Comparison of ENCODE assay signal across 23 mouse cellular contexts in the genomic region with DNA sequence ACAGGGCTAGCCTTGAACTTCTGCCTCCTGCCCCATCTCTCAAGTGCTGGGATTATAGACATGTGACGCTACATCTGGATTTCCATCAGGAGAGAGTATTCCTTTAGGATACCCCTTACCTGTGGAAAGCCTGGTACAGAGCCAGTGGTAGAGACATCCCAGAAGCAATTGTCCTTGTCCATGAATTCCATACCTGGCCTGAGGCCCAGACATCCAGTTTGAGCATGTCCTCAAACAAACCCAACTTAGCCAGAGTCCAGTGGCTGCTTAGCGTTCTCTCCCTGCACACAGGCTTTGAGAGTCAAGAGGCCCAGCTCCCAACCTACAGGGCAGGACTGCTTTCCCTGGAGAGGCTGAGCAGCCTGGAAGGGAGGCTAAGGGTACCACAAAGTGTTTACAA. TPM values are rescaled to one million over a fixed set of nuclear protein-coding genes. Genes with fewer than 3 reads are reported as not detected.
DNase-seq lines count a peak whose midpoint lies in the region; TF ChIP-seq lines count a peak whose summit lies in the region.
"Had no signal": no experiment of that assay in that cellular context is flagged by ENCODE, and none has a peak within 500 bp of the region (broad histone marks: within the 10 kb centered on the region; RNA-seq: fewer than 3 reads in every experiment).

No protein-coding gene starts in this region.

- intact Hi-C loops in heart, postnatal 25 days (cut with DNase I): no loop called here

- H3K36me3 ChIP-seq in kidney, adult 2 months (ENCODE audit: control insufficient read depth, insufficient read depth, low read length): no peaks in the 10 kb centered on the region
- H3K36me3 ChIP-seq: embryonic facial prominence, embryonic 10.5 days; embryonic facial prominence, embryonic 15.5 days; heart, embryonic 15.5 days; hindbrain, embryonic 15.5 days; limb, embryonic 13.5 days; lung, embryonic 15.5 days; stomach, embryonic 15.5 days had no signal

- no peaks in the 10 kb centered on the region for H3K27me3 ChIP-seq in kidney, adult 2 months (replicated peaks; ENCODE audit: control insufficient read depth, insufficient read depth, low read length)
- H3K27me3 ChIP-seq: embryonic facial prominence, embryonic 15.5 days; forebrain, embryonic 13.5 days; heart, embryonic 15.5 days; hindbrain, embryonic 15.5 days; limb, embryonic 13.5 days; lung, embryonic 15.5 days; Patski; stomach, embryonic 15.5 days had no signal

- H3K4me3 ChIP-seq in kidney, adult 2 months (ENCODE audit: insufficient read depth, low read depth, low read length): no peak overlapping the region
- no peak overlapping the region for H3K4me3 ChIP-seq in layer of hippocampus, adult 2 months
- H3K4me3 ChIP-seq: embryonic facial prominence, embryonic 10.5 days; embryonic facial prominence, embryonic 15.5 days; forebrain, embryonic 13.5 days; heart, embryonic 15.5 days; hindbrain, embryonic 15.5 days; limb, embryonic 13.5 days; lung, embryonic 15.5 days; stomach, embryonic 15.5 days had no signal

- 67% methylated on average over 2 of the region's 2 CpGs for WGBS in kidney, adult 2 months

- no peak overlapping the region for H3K27ac ChIP-seq in kidney, adult 2 months (ENCODE audit: insufficient read depth, low read depth, low read length)
- peak overlapping the region; percentile 43 for H3K27ac ChIP-seq in layer of hippocampus, adult 2 months
- H3K27ac ChIP-seq: embryonic facial prominence, embryonic 10.5 days; embryonic facial prominence, embryonic 15.5 days; forebrain, embryonic 13.5 days; heart, embryonic 15.5 days; hindbrain, embryonic 15.5 days; limb, embryonic 13.5 days; lung, embryonic 15.5 days; stomach, embryonic 15.5 days had no signal

- TF ChIP-seq CTCF in kidney, adult 2 months (conservative IDR thresholded peaks at IDR 0.05; ENCODE audit: insufficient read depth, insufficient read length, low read depth, low read length): no peak
- TF ChIP-seq CTCF in layer of hippocampus, adult 2 months (conservative IDR thresholded peaks at IDR 0.05): no peak

- DNase-seq in heart, adult 11 months: peak; percentile 92
- no peak for DNase-seq in heart, postnatal 25 days (ENCODE audit: low spot score)
- peak; percentile 73 for DNase-seq in kidney, adult 2 months
- DNase-seq in kidney, postnatal 10 days: no peak
- DNase-seq in layer of hippocampus, adult 2 months (ENCODE audit: low spot score in 2 of 2): no peak
- DNase-seq in layer of hippocampus, postnatal 36 days: no peak
- no peak for DNase-seq in lung, postnatal 4 days
- DNase-seq: adrenal gland, postnatal 25 days; cerebellum, adult 11-12 months; cerebellum, postnatal 10 days; gastrocnemius, postnatal 14 days; layer of hippocampus, adult 9-11 months; right cerebral cortex, postnatal 25 days had no signal

- peaks cover 28% of the 10 kb centered on the region for H3K4me1 ChIP-seq in kidney, adult 2 months (ENCODE audit: control insufficient read depth, insufficient read depth, low read length)
- H3K4me1 ChIP-seq: forebrain, embryonic 13.5 days; limb, embryonic 13.5 days; lung, embryonic 15.5 days; stomach, embryonic 15.5 days had no signal

- TF ChIP-seq POLR2A in kidney, adult 2 months (IDR thresholded peaks at IDR 0.05; ENCODE audit: low read depth, low read length): no peak

RNA-seq across cellular contexts. Expression of gene Mapt, which starts 25.0 kb away (rescaled TPM):
- 10 to 100 TPM; 67.0 to 70.7 TPM for total RNA-seq in heart, postnatal 25 days (2021)
- 49.8 and 53.4 TPM in 2 replicates for polyA plus RNA-seq in kidney, adult 2 months (2012; rRNA removed)
- 100 to 1,000 TPM; 312 to 318 TPM for total RNA-seq in layer of hippocampus, adult 2 months (2021)
- 100 to 1,000 TPM; 310 to 316 TPM for total RNA-seq in layer of hippocampus, postnatal 36 days (2021)
- total RNA-seq: hematopoietic stem cell, adult 5-6 weeks had no signal

Comparison
In these comparisons a context has a peak if more than half of its experiments do, and no peak if none do; other contexts are left out.
1. DNase-seq: peak in heart, adult 11 months (single experiment) and kidney, adult 2 months (single experiment); none in heart, postnatal 25 days (single experiment), kidney, postnatal 10 days (single experiment), layer of hippocampus, adult 2 months (0 of 2), layer of hippocampus, postnatal 36 days (0 of 2) and lung, postnatal 4 days (0 of 2).
2. RNA of gene Mapt, which starts 25.0 kb away (total RNA-seq): 312 to 318 TPM in layer of hippocampus, adult 2 months and 310 to 316 TPM in layer of hippocampus, postnatal 36 days; 67.0 to 70.7 TPM in heart, postnatal 25 days; every median in the first group is over 4 times any median in the second.